Mouse (Mus musculus) CH12.LX (cell line): ENCODE data around the gene Sugct. TPM values are rescaled to one million over a fixed set of nuclear protein-coding genes. Genes with fewer than 3 reads are reported as not detected.

Source experiments
- DNase-seq: peaks from one replicate; pipeline ENCODE4 v3.0.0-alpha.2; 2013; ENCODE audit errors: extremely low read depth
- H3K27ac ChIP-seq: 2 replicates; pipeline ENCODE4 v1.5.1; 2012; ENCODE audit warnings: low read depth, mild to moderate bottlenecking, control low read depth, moderate library complexity; ENCODE audit not compliant: insufficient read depth
- H3K27me3 ChIP-seq: replicated peaks from 2 replicates; pipeline ENCODE3; 2012; ENCODE audit warnings: inconsistent platforms
- H3K36me3 ChIP-seq, 2 experiments: replicated peaks in 1 of 2; 2 replicates each; pipeline versions ENCODE3 to v1.6.1; 2012; ENCODE audit warnings: inconsistent platforms in 1 of 2, low read length in 1 of 2, mild to moderate bottlenecking in 1 of 2, mixed read lengths in 1 of 2, moderate library complexity in 1 of 2; ENCODE audit not compliant: control insufficient read depth in 1 of 2, insufficient read depth in 1 of 2
- H3K4me1 ChIP-seq, 2 experiments: 2 replicates each; pipeline ENCODE4 v1.6.1; 2012; ENCODE audit warnings: inconsistent platforms in 1 of 2, moderate library complexity in 1 of 2; ENCODE audit not compliant: insufficient read depth in 2 of 2, control insufficient read depth in 1 of 2
- H3K4me2 ChIP-seq: 2 replicates; pipeline ENCODE4 v1.6.1; 2012; ENCODE audit warnings: low read depth, mild to moderate bottlenecking, control low read depth; ENCODE audit not compliant: poor library complexity, insufficient read depth, severe bottlenecking
- H3K4me3 ChIP-seq, 3 experiments: fragments of 150-350 bp in 1 of 3; sonication (generic) in 1 of 3; replicated peaks in 1 of 3; 2 replicates each; pipeline versions ENCODE3 to v1.5.1; 2011 to 2012; ENCODE audit warnings: low read depth in 2 of 3, low read length in 2 of 3, mild to moderate bottlenecking in 2 of 3, moderate library complexity in 2 of 3, control low read depth in 1 of 3, improper control_type of control experiment in 1 of 3, inconsistent platforms in 1 of 3, mixed read lengths in 1 of 3; ENCODE audit not compliant: poor library complexity in 1 of 3
- H3K79me2 ChIP-seq: replicated peaks from 2 replicates; pipeline ENCODE4 v1.6.1; 2012; ENCODE audit warnings: mild to moderate bottlenecking, moderate library complexity; ENCODE audit not compliant: control insufficient read depth, poor library complexity, insufficient read depth, severe bottlenecking; ENCODE audit errors: extremely low read depth
- H3K9ac ChIP-seq: 2 replicates; pipeline ENCODE4 v1.6.1; 2012; ENCODE audit warnings: low read depth, mild to moderate bottlenecking, control low read depth, moderate library complexity; ENCODE audit not compliant: insufficient read depth
- H3K9me3 ChIP-seq: replicated peaks from 2 replicates; pipeline ENCODE3; 2012; ENCODE audit warnings: low read length, inconsistent platforms, mixed read lengths
- EP300 ChIP-seq: IDR thresholded peaks from 2 replicates; pipeline ENCODE4 v1.6.1; 2011; ENCODE audit warnings: low read length, improper control_type of control experiment
- ETS1 ChIP-seq: conservative IDR thresholded peaks from 2 replicates; pipeline ENCODE4 v1.6.1; 2012; ENCODE audit warnings: low read depth, mild to moderate bottlenecking, inconsistent platforms, low read length, improper control_type of control experiment, moderate library complexity
- GABPA ChIP-seq: IDR thresholded peaks from 2 replicates; pipeline ENCODE4 v1.6.1; 2012; ENCODE audit warnings: low read depth, low read length, improper control_type of control experiment, inconsistent platforms; ENCODE audit not compliant: insufficient replicate concordance
- JUND ChIP-seq: conservative IDR thresholded peaks from 2 replicates; pipeline ENCODE4 v1.6.1; 2011; ENCODE audit warnings: low read depth, low read length, improper control_type of control experiment
- MAX ChIP-seq: IDR thresholded peaks from 2 replicates; pipeline ENCODE4 v1.6.1; 2011; ENCODE audit warnings: low read length, improper control_type of control experiment
- MEF2A ChIP-seq: IDR thresholded peaks from 2 replicates; pipeline ENCODE4 v1.6.1; 2014; ENCODE audit warnings: low read depth, mild to moderate bottlenecking, inconsistent platforms, low read length, improper control_type of control experiment, borderline replicate concordance
- PAX5 ChIP-seq: IDR thresholded peaks from 2 replicates; pipeline ENCODE4 v1.6.1; 2012; ENCODE audit warnings: low read length, inconsistent platforms, mixed read lengths
- POLR2AphosphoS2 ChIP-seq: IDR thresholded peaks from 2 replicates; pipeline ENCODE4 v1.6.1; 2011; ENCODE audit warnings: low read depth, low read length, improper control_type of control experiment
- RAD21 ChIP-seq: IDR thresholded peaks from 2 replicates; pipeline ENCODE4 v1.6.1; 2011; ENCODE audit warnings: low read depth, mild to moderate bottlenecking, low read length, improper control_type of control experiment, moderate library complexity
- RCOR1 ChIP-seq: conservative IDR thresholded peaks from 2 replicates; pipeline ENCODE4 v1.6.1; 2012; ENCODE audit warnings: low read depth, mild to moderate bottlenecking, inconsistent platforms, low read length, improper control_type of control experiment
- USF2 ChIP-seq: conservative IDR thresholded peaks from 2 replicates; pipeline ENCODE4 v1.6.1; 2011; ENCODE audit warnings: low read depth, low read length, improper control_type of control experiment
- ZKSCAN1 ChIP-seq: IDR thresholded peaks from 2 replicates; pipeline ENCODE4 v1.6.1; 2012; ENCODE audit warnings: low read depth, inconsistent platforms, low read length, improper control_type of control experiment, borderline replicate concordance
- ZNF384 ChIP-seq: IDR thresholded peaks from 2 replicates; pipeline ENCODE4 v1.6.1; 2012; ENCODE audit warnings: low read depth, low read length, improper control_type of control experiment, inconsistent platforms
- dilution Hi-C: fragments of 300-500 bp; cut with MboI; formaldehyde crosslinking; loops from 2 replicates; pipeline ENCODE4 v1.14.3; 2020; ENCODE audit warnings: low sequenced_read_pairs; ENCODE audit not compliant: extremely low pct_unique_long_range_greater_than_20kb, extremely low pct_ligation_motif_present
- in situ Hi-C: fragments of 300-500 bp; cut with MboI; formaldehyde crosslinking; loops from 3 replicates; pipeline ENCODE4 v1.14.3; 2019; ENCODE audit warnings: low sequenced_read_pairs, low pct_ligation_motif_present, low pct_unique_long_range_greater_than_20kb, mixed read lengths
- polyA plus RNA-seq: library from polyadenylated mRNA; unstranded; fragments of >175 nt; gene quantifications from 2 replicates; pipeline ENCODE4 v1.2.1, GENCODE M21; 2012; ENCODE audit warnings: low read depth; ENCODE audit not compliant: insufficient read length
- total RNA-seq, 2 experiments: library from RNA; depleted of rRNA; stranded (reverse); fragments of 300-350 nt in 1 of 2; fragments of >200 nt in 1 of 2; gene quantifications; 2 replicates each; pipeline ENCODE4 v1.2.3; 2012 to 2014

Gene Sugct
- total and polyA plus RNA-seq, 3 experiments = 0.42 to 0.87 (median 0.56) TPM

DNA sequence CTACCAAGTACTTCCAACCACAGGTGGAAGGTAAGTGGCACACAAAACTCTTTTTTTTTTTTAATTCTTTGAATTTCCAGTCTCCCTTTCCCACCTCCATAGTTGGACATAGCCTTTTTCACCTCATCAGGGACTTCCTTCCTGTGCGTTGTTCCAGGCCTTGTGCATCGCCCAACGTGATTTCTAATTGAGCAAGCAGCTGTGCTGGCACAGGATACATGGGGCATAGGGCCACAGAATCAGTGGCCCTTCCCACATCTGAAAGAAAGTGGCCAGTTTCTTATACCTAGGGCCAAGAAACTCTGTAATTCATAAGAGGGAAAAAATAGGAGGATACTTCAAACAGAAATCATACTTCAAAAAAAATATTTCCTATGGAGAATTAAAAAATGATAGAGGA lies 449.4 kb downstream of the Sugct start:
- no peak for DNase-seq
- in situ Hi-C loops = no loop called here

DNA sequence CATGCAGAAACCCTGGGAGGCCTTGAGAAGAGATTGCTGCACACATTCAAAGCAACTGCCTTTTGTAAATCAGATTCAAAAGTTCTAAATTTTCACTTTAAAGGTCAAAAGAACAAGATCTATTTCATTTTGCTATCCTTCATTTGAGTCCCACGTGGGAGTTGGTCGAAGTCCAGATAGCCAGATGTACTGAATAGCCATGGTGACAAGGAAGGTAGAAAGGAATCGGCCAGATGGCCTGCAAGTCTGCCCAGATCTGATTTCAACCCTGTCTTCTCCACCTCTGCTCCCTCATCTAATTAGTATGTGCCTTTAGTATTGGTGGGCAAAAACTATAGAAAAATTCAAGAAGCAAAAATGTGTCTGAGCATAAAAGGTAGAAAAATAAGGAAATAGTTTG lies 478.8 kb downstream of the Sugct start:
- dilution Hi-C loops (no loop called here), in situ Hi-C loops (no loop called here)
- Histone ChIP-seq H3K9me3 (no peaks in the 10 kb centered on the region), H3K36me3 (no peaks in the 10 kb centered on the region), H3K4me1 (no peaks in the 10 kb centered on the region), H3K9ac (no peak overlapping the region), H3K4me3 (no peak overlapping the region), H3K79me2 (no peaks in the 10 kb centered on the region), H3K27ac (no peak overlapping the region), H3K27me3 (no peaks in the 10 kb centered on the region), H3K4me2 (no peak overlapping the region)
- TF ChIP-seq GABPA = no peak
- no peak for TF ChIP-seq ETS1
- TF ChIP-seq POLR2AphosphoS2 = no peak
- no peak for TF ChIP-seq RAD21
- TF ChIP-seq PAX5 = no peak
- TF ChIP-seq JUND = no peak
- TF ChIP-seq RCOR1 = no peak
- no peak for DNase-seq

More for the DNA sequence above, 449.4 kb downstream of the Sugct start:
- H3K9ac ChIP-seq = no peak overlapping the region
- H3K79me2 ChIP-seq = no peaks in the 10 kb centered on the region
- H3K4me1 ChIP-seq = peaks cover 0 to 12% of the 10 kb centered on the region in 2 experiments; a peak in 2 of 4 replicates
- TF ChIP-seq EP300 = no peak
- no peak overlapping the region for H3K4me3 ChIP-seq
- dilution Hi-C loops = no loop called here
- no peak overlapping the region for H3K27ac ChIP-seq
- H3K4me2 ChIP-seq = no peak overlapping the region
- H3K9me3 ChIP-seq = no peaks in the 10 kb centered on the region
- no peaks in the 10 kb centered on the region for H3K27me3 ChIP-seq
- H3K36me3 ChIP-seq = no peaks in the 10 kb centered on the region

DNA sequence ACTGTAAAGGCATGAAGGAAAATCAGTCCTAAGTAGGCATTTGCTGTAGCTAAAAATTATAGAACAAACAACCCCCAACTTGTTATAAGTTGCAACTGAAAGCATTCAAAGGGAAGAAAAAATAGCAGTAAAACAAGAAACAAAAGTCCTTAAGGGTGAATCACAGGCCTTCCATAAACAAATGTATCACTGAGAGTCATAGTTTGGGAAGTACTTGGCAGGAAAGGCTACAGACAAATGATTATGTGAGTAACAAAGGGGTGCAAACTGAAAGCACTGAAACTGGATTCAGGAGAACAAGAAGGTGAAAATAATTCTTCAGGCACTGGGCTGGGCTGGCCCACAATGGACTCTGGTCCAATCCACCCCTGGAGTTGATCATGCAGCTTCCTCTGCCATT lies 482.7 kb downstream of the Sugct start:
- H3K36me3 ChIP-seq = no peaks in the 10 kb centered on the region
- H3K4me3 ChIP-seq = no peak overlapping the region
- H3K27ac ChIP-seq = no peak overlapping the region
- H3K79me2 ChIP-seq = no peaks in the 10 kb centered on the region
- in situ Hi-C loops = no loop called here
- DNase-seq = no peak
- no peak overlapping the region for H3K4me2 ChIP-seq
- no peak overlapping the region for H3K9ac ChIP-seq
- no peaks in the 10 kb centered on the region for H3K9me3 ChIP-seq
- TF ChIP-seq USF2 = no peak
- TF ChIP-seq RAD21 = no peak
- TF ChIP-seq ZNF384 = no peak
- TF ChIP-seq MEF2A = no peak
- TF ChIP-seq MAX = no peak
- no peak for TF ChIP-seq ZKSCAN1
- no peaks in the 10 kb centered on the region for H3K4me1 ChIP-seq
- no peaks in the 10 kb centered on the region for H3K27me3 ChIP-seq
- dilution Hi-C loops = no loop called here
